Mouse (Mus musculus) forebrain, embryonic 11.5 days (tissue): ENCODE measurements around the gene Dhdh. TPM values are rescaled to one million over a fixed set of nuclear protein-coding genes. Genes with fewer than 3 reads are reported as not detected.
"Not testable (repeated sequence)": the region's sequence is repeated elsewhere in the genome, so short reads cannot be mapped to it uniquely, and the experiment has no call there.

Experiments used
- ATAC-seq: fragments of 200-750 bp; cut with Nextera tagmentation; replicated peaks from 2 replicates; pipeline ENCODE4 v1.8.0; 2017; ENCODE audit warnings: moderate TSS enrichment; ENCODE audit not compliant: low FRiP score
- DNase-seq: peaks from one replicate; pipeline ENCODE4 v3.0.0-alpha.2; 2017; ENCODE audit warnings: low spot score
- H3K27ac ChIP-seq: fragments of 300-500 bp; sonication (generic); 2 replicates; pipeline ENCODE4 v1.5.1; 2014; ENCODE audit warnings: low read depth, low read length
- H3K27me3 ChIP-seq: fragments of 300-500 bp; sonication (generic); 2 replicates; pipeline ENCODE4 v1.6.1; 2014; ENCODE audit warnings: mild to moderate bottlenecking, low read length, mixed read lengths; ENCODE audit not compliant: control insufficient read depth, insufficient read depth
- H3K36me3 ChIP-seq: fragments of 300-500 bp; sonication (generic); 2 replicates; pipeline ENCODE4 v1.6.1; 2014; ENCODE audit warnings: mild to moderate bottlenecking, low read length, moderate library complexity, mixed read lengths; ENCODE audit not compliant: control insufficient read depth, insufficient read depth
- H3K4me1 ChIP-seq: fragments of 300-500 bp; sonication (generic); replicated peaks from 2 replicates; pipeline ENCODE4 v1.6.1; 2014; ENCODE audit warnings: low read length, mixed read lengths; ENCODE audit not compliant: control insufficient read depth, insufficient read depth
- H3K4me2 ChIP-seq: fragments of 300-500 bp; sonication (generic); 2 replicates; pipeline ENCODE4 v1.6.1; 2014; ENCODE audit warnings: low read depth, mild to moderate bottlenecking, low read length, moderate library complexity, mixed read lengths; ENCODE audit not compliant: severe bottlenecking
- H3K4me3 ChIP-seq: fragments of 300-500 bp; sonication (generic); 2 replicates; pipeline ENCODE4 v1.5.1; 2014; ENCODE audit warnings: low read depth, low read length
- H3K9ac ChIP-seq: fragments of 300-500 bp; sonication (generic); 2 replicates; pipeline ENCODE4 v1.6.1; 2014; ENCODE audit warnings: low read length
- H3K9me3 ChIP-seq: fragments of 300-500 bp; sonication (generic); 2 replicates; pipeline ENCODE4 v1.6.1; 2016; ENCODE audit warnings: low read length, mixed read lengths; ENCODE audit not compliant: control insufficient read depth
- whole genome bisulfite sequencing: fragments of 180-500 bp; shearing (Covaris S2); extraction: QIAGEN DNeasy Blood & Tissue Kit; methylation state at CpG from one replicate; pipeline ENCODE4 v1.1.7; 2014; 5-methylcytosine and 5-hydroxymethylcytosine counted together
- polyA plus RNA-seq: library from polyadenylated mRNA; unstranded; fragments of >200 nt; fragmentation: Nextera tagmentation; extraction: Ambion mirVana; gene quantifications from 2 replicates; pipeline ENCODE4 v1.2.1, GENCODE M21; 2014

Gene Dhdh
- polyA plus RNA-seq, 1 experiment from 2014 or later: 4.6 TPM

DNA sequence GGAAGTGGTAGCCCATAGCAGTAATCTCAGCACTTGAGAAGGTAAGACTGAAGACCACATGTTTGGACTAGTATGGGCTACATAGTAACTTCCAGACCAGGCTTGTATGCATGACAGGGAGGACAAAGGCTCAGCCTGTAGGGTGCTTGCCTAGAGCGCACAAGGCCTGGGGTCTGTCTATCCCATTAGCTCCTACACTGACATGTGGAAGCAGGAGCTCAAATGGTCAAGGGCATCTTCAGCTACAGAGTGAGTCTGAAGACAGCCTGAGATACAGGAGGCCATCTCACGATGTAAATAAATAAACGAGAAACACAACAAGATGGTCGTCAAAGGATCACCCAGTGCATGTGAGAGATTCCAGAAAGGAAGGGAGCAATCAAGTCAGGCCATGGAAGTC is 26.3 kb downstream of the Dhdh start:
- H3K4me3 ChIP-seq: no peak overlapping the region
- no peak overlapping the region for H3K27ac ChIP-seq
- 91% methylated on average over 4 of the region's 4 CpGs for WGBS
- H3K36me3 ChIP-seq: peaks cover 10% of the 10 kb centered on the region; the same call in 1 of the 2 replicates
- DNase-seq (no peak), ATAC-seq (no peak)
- H3K4me2 ChIP-seq: no peak overlapping the region
- H3K27me3 ChIP-seq: no peaks in the 10 kb centered on the region
- no peak overlapping the region for H3K9ac ChIP-seq
- peaks cover 17% of the 10 kb centered on the region for H3K4me1 ChIP-seq
- H3K9me3 ChIP-seq: no peaks in the 10 kb centered on the region

DNA sequence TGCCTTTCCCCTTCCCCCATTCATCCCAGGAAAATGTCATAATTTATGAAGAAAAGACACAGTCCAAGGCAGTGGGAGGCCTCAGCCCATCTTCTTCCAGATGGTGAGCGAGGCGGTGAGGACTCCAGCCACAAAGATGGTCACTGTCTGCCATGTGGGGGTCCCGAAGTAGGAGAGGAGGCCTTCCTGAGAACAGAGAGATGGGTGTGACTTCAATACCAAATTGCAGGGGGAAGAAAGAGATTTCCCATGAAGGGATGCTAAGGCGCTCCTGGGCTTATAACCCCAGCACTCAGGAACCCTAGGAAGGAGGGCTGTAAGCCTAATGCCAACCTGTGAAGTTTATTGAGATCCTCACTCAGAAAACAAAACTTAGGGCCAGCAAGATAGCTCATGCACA is 26.8 kb downstream of the Dhdh start:
- 91% methylated on average over 4 of the region's 4 CpGs for WGBS
- Histone ChIP-seq H3K27ac (0 out of 2 replicates have a peak overlapping the region, but pooled peaks have one; percentile 31), H3K4me1 (peaks cover 15% of the 10 kb centered on the region), H3K9me3 (no peaks in the 10 kb centered on the region), H3K27me3 (no peaks in the 10 kb centered on the region), H3K36me3 (peaks cover 10% of the 10 kb centered on the region; the same call in 1 of the 2 replicates), H3K4me2 (no peak overlapping the region), H3K9ac (no peak overlapping the region), H3K4me3 (no peak overlapping the region)
- DNase-seq (no peak), ATAC-seq (no peak)

DNA sequence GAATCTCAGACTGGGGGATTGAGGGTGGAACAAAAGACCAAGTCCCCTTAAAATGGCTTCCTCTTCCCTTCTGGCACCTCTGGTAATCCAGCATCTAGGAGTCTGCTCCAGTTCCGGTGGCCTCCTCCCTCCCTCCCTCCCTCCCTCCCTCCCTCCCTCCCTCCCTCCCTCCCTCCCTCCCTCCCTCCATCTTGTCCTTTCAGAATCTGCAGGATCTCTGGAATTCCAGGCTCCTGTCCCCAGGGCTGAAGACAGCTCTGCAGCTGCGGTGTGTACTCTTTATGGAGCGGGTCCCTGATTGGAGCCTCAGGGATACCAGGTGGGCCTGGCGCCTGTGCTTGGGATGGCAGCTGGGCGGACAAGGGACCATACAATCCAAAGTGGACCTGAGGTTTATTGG is 27.3 kb downstream of the Dhdh start:
- H3K27ac ChIP-seq: peak overlapping the region; percentile 57; the same call in 1 of the 2 replicates
- no peaks in the 10 kb centered on the region for H3K9me3 ChIP-seq
- ATAC-seq (no peak), DNase-seq (no peak)
- H3K4me2 ChIP-seq: no peak overlapping the region
- H3K4me3 ChIP-seq: no peak overlapping the region
- H3K9ac ChIP-seq: no peak overlapping the region
- WGBS: 69% methylated on average over 5 of the region's 5 CpGs
- peaks cover 15% of the 10 kb centered on the region for H3K4me1 ChIP-seq
- no peaks in the 10 kb centered on the region for H3K27me3 ChIP-seq
- peaks cover 10% of the 10 kb centered on the region; the same call in 1 of the 2 replicates for H3K36me3 ChIP-seq

DNA sequence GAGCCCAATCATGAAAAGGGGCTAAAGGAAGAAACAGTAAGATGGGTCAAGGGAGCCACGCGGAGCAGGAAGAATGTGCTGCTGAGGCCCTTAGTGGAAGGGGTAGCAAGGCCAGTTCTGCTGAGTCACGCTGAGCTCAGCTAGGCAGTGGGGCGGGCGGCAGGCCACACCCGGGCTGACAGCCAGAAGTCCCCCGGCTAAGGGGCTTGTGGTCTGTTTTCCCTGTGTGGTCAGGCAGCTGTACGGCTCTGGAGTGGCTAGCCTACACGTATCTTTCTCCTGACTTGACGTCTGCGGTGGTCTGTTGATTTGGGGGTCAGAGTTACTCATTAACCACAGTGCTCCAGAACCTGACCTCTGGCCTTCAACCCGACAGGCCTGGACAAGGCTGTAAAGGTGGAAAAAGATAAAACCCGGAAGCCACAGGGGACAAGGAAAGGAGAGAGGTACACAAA is 27.7 kb downstream of the Dhdh start:
- peak overlapping the region; percentile 57 for H3K27ac ChIP-seq
- peaks cover 10% of the 10 kb centered on the region; the same call in 1 of the 2 replicates for H3K36me3 ChIP-seq
- ATAC-seq: no peak
- peaks cover 13% of the 10 kb centered on the region for H3K4me1 ChIP-seq
- DNase-seq: peak; percentile 71
- WGBS: 54% methylated on average over 13 of the region's 13 CpGs
- no peak overlapping the region for H3K4me3 ChIP-seq
- no peak overlapping the region for H3K4me2 ChIP-seq
- no peaks in the 10 kb centered on the region for H3K27me3 ChIP-seq
- no peak overlapping the region for H3K9ac ChIP-seq
- no peaks in the 10 kb centered on the region for H3K9me3 ChIP-seq

DNA sequence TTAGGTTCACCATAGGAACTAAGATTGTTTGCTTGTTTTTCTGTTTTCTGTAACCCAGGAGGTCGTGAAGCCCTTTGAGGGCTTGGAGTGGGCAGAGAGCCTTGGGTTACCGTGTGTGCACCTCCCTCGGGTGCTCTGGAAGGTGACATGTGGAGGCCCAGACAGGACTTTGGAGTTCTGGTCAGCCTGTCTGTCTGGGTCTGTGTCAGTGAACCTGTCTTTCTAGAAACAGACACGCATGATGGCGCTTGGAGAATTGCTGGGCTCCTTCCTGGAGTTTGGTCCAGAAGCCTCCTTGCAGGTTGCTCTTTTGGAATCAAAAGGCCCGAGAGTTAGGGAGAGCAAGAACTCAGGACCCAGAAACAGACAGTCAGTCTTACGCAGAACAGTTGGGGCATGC is 28.2 kb downstream of the Dhdh start:
- DNase-seq: no peak
- peaks cover 10% of the 10 kb centered on the region; the same call in 1 of the 2 replicates for H3K4me1 ChIP-seq
- H3K9ac ChIP-seq: peak overlapping the region; percentile 40
- H3K9me3 ChIP-seq: no peaks in the 10 kb centered on the region
- no peaks in the 10 kb centered on the region for H3K27me3 ChIP-seq
- peak overlapping the region; percentile 82 for H3K4me3 ChIP-seq
- H3K4me2 ChIP-seq: peak overlapping the region; percentile 43
- no peak for ATAC-seq
- 73% methylated on average over 7 of the region's 7 CpGs for WGBS
- peak overlapping the region; percentile 57 for H3K27ac ChIP-seq
- H3K36me3 ChIP-seq: peaks cover 10% of the 10 kb centered on the region; the same call in 1 of the 2 replicates

DNA sequence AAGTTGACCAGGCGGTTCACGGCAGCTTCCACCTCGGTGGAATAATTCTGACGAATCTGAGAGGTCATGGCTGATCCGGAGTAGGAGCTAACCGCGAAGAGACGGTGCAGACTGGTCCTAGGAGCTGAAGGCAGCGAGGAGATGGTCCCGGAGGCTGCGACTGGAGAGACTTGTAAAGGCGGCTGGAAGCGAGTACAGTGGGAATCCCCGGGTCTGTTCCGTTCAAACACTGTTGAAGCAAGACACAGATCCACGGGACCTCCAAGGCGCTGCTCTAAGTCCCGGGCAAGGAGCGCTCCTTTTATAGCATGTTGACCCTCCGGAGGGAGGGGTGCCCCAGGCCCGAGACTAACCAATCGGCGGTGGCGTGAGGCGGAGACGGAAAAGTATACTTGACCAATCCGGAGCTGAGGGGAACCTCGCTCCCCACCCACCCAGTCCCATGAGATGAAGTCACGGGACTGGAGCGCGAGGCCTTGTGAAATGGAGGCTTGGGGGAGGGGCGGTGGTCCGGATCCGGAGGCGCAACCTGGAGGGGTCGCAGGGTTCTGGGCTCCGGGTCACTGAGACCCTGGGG is 29.0 kb downstream of the Dhdh start, which contains the start of gene Ftl1:
Gene Ftl1, minus strand, starts transcription at position 321 of the 577 bp plus-strand sequence.
- ATAC-seq: peak; percentile 97

DNA sequence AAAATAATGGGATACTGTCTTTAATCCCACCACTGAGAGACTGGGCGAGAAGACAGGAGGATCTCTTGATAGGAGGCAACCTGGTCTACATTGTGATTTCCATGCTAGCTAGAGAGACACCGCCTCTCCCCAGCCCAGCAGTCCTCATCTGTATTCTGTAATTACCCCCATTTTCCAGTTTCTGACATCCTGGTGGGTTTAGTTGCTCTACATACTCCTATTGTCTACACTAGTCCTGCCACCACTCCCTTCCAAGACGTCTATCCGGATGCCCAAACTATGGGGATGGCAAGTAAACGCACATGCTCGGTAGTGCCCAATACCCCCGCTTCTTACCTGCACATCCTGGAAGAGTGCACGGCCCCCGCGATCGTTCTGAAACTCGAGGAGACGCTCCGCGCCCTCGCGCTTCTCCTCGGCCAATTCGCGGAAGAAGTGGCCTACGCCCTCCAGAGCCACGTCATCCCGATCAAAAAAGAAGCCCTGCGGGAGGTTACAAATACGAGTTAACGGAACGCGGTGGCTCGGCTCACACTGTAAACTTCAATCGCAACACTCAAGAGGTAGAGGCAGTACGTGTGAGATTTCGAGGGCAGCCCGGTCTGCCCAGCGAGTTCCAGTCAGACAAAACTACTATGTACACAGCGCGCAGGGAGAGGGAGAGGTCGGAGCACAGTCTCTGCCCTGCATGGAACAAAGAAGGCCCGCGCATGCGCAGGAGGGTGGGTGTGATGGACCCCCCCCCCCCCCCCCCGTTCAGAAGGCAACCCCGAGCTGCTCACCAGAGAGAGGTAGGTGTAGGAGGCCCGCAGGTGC is 29.6 kb downstream of the Dhdh start:
- Histone ChIP-seq H3K4me1 (peaks cover 10% of the 10 kb centered on the region; the same call in 1 of the 2 replicates), H3K9ac (peak overlapping the region; percentile 92), H3K4me2 (peak overlapping the region; percentile 81), H3K9me3 (no peaks in the 10 kb centered on the region), H3K4me3 (peak overlapping the region; percentile 82), H3K27me3 (no peaks in the 10 kb centered on the region), H3K36me3 (peaks cover 8% of the 10 kb centered on the region; the same call in 1 of the 2 replicates), H3K27ac (peak overlapping the region; percentile 89)
- ATAC-seq (peak; percentile 74), DNase-seq (peak; percentile 94)
- under 1% methylated on average over 42 of the region's 43 CpGs for WGBS

More for the DNA sequence above, 29.0 kb downstream of the Dhdh start, which contains the start of gene Ftl1:
- peak within 1 kb of the TSS; percentile 81 for H3K4me2 ChIP-seq
- DNase-seq: peak; percentile 99
- not testable (repeated sequence) for H3K27me3 ChIP-seq, H3K36me3 ChIP-seq, H3K4me1 ChIP-seq, H3K9me3 ChIP-seq
- H3K4me3 ChIP-seq: peak within 1 kb of the TSS; percentile 82
- WGBS: under 1% methylated on average over 28 of the region's 37 CpGs
- H3K27ac ChIP-seq: peak within 1 kb of the TSS; percentile 89
- peak within 1 kb of the TSS; percentile 92 for H3K9ac ChIP-seq

DNA sequence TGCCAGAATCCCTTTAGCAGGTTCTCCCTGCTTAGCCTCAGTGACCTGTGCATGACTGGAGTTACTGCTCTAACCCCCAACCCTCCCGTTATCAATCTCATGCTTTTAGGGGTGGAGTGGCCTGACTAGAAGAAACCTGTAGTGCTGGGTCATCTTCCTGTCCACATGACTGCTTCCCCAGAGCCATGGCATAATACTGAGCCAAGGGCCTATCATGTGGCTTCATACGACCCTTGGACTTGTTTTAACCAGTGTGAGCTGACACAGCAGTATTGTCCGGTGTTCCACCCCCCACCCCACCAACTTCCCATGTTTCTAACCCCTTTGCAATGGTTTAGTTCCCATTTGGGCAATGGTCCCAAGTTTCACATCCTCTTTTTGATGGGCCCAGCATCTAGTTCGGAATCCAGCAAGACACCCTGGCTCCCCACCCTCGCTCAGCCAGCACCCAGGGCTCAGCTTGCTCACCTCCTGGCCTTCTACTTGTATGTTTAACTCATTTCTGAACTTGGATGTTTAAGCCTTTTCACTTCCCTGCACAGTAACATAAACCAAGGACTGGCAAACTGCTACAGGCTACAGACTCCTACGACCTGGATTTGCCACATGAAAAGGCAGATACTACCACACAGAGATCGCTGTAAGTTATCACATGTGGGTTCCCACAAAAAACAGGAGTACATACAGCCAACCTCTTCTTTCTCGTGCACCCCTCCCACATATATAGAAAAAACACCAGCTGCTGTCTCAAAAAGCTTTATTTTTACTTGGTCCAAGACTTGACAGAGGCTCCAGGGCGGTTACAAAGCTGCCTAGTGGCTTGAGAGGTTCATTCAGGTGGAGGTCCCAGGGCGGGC is 31.2 kb downstream of the Dhdh start:
- whole genome bisulfite sequencing: 81% methylated on average over 9 of the region's 10 CpGs
- peak overlapping the region; percentile 81 for H3K4me2 ChIP-seq
- peaks cover 10% of the 10 kb centered on the region; the same call in 1 of the 2 replicates for H3K4me1 ChIP-seq
- DNase-seq (no peak), ATAC-seq (no peak)
- no peak overlapping the region; the same call in 1 of the 2 replicates for H3K9ac ChIP-seq
- no peak overlapping the region for H3K27ac ChIP-seq
- no peaks in the 10 kb centered on the region for H3K27me3 ChIP-seq
- H3K36me3 ChIP-seq: peaks cover 3% of the 10 kb centered on the region; the same call in 1 of the 2 replicates
- no peaks in the 10 kb centered on the region for H3K9me3 ChIP-seq
- H3K4me3 ChIP-seq: peak overlapping the region; percentile 82
